Mouse (Mus musculus) brain, embryonic 14.5 days (tissue): ENCODE measurements at regions not wholly inside any gene's neighbourhood (a gene's known extent, or its start where the extent isn't known, plus 50 kb on each side); places are given as distances from the start of the nearest gene placed in this dataset.
A peak's percentile ranks its signal among the peaks of the same experiment; 100 is the strongest.

Experiments
- CTCF ChIP-seq: fragments of 200-500 bp; IDR thresholded peaks from 2 replicates; pipeline ENCODE4 v1.5.1; 2012; ENCODE audit warnings: inconsistent platforms, mild to moderate bottlenecking, moderate library complexity, borderline replicate concordance; ENCODE audit not compliant: insufficient read depth, insufficient read length; ENCODE audit errors: extremely low read depth
- POLR2A ChIP-seq: fragments of 200-500 bp; IDR thresholded peaks from 2 replicates; pipeline ENCODE4 v1.6.1; 2012; ENCODE audit warnings: mild to moderate bottlenecking, inconsistent platforms, borderline replicate concordance; ENCODE audit not compliant: poor library complexity, insufficient read depth, insufficient read length, severe bottlenecking; ENCODE audit errors: extremely low read depth

GRCm38 (mm10) chr8:107650306-107650705 lies 62.0 kb upstream of the Psmd7 start:
- TF ChIP-seq CTCF (peak; percentile 32; the same call in 1 of the 2 replicates), POLR2A (no peak)
